ENCODE assay signal across 9 mouse cellular contexts in the genomic region with DNA sequence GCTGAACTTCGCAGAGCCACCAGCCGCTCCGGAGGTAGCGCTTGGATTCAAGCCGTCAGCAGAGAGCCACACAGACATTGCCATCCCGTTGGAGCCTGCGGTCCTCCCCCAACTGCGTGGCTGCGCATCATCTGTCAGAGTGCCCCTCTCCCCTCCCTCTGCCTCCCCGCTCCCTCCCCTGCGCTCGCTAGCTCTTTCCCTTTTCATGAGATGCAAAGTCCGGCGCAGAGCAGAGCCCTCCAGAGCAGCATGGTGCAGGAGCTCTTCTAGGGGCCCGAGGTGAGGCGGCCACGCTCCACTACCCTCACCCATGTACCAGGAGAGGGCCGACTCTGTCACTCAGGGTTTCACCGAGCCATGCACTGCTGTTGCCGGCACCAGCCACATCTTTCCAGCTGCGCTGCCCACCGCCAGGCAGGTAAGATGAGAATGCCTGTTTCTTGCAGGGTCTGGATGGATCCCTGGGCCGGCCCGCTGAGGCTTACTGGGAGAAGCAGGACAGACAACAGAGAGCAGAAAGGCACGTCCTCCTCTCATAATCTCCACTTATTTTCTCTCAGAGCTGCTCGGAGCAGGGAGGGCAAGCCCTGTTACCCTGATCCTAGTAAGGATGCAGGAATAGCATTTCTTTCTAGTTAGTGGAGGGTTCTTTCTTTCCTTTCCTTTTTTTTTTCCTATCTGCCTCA. TPM values are rescaled to one million over a fixed set of nuclear protein-coding genes. Genes with fewer than 3 reads are reported as not detected.
DNase-seq lines count a peak whose midpoint lies in the region; ATAC-seq and TF ChIP-seq lines count a peak whose summit lies in the region.
"Had no signal": no experiment of that assay in that cellular context is flagged by ENCODE, and none has a peak within 500 bp of the region (broad histone marks: within the 10 kb centered on the region; RNA-seq: fewer than 3 reads in every experiment).

Gene Rgs8, plus strand, starts transcription at position 88 of the 686 bp plus-strand sequence.

- no peaks in the 10 kb centered on the region for H3K9me3 ChIP-seq in heart, postnatal 0 days (replicated peaks; ENCODE audit: control insufficient read depth, low read length)
- H3K9me3 ChIP-seq in forebrain, embryonic 12.5 days, result no peaks in the 10 kb centered on the region
- no peaks in the 10 kb centered on the region for H3K9me3 ChIP-seq in midbrain, embryonic 16.5 days (replicated peaks; ENCODE audit: control insufficient read depth, low read length, poor library complexity, severe bottlenecking)

- H3K4me3 ChIP-seq in heart, postnatal 0 days (ENCODE audit: low read depth, low read length), result peak within 1 kb of the TSS; percentile 34
- peak within 1 kb of the TSS; percentile 46 for H3K4me3 ChIP-seq in forebrain, embryonic 12.5 days (replicated peaks)
- H3K4me3 ChIP-seq in midbrain, embryonic 16.5 days (ENCODE audit: low read depth, low read length), result peak within 1 kb of the TSS; percentile 51

- H3K36me3 ChIP-seq in heart, postnatal 0 days (replicated peaks; ENCODE audit: control insufficient read depth, insufficient read depth, low read length), result no peaks in the 10 kb centered on the region
- no peaks in the 10 kb centered on the region for H3K36me3 ChIP-seq in forebrain, embryonic 12.5 days (replicated peaks)
- no peaks in the 10 kb centered on the region for H3K36me3 ChIP-seq in midbrain, embryonic 16.5 days (ENCODE audit: control insufficient read depth, insufficient read depth, low read length)

- H3K4me1 ChIP-seq in heart, postnatal 0 days (ENCODE audit: control insufficient read depth, insufficient read depth), result peaks cover 11% of the 10 kb centered on the region
- peaks cover 39% of the 10 kb centered on the region for H3K4me1 ChIP-seq in forebrain, embryonic 12.5 days
- peaks cover 32% of the 10 kb centered on the region for H3K4me1 ChIP-seq in midbrain, embryonic 16.5 days (ENCODE audit: control insufficient read depth, insufficient read depth, low read length)

- ATAC-seq in heart, postnatal 0 days (ENCODE audit: insufficient read depth, low read depth), result peak; percentile 33; the same call in 1 of the 2 replicates
- ATAC-seq in forebrain, embryonic 12.5 days (ENCODE audit: low FRiP score), result peak; percentile 90
- ATAC-seq in midbrain, embryonic 16.5 days, result peak; percentile 86
- ATAC-seq: Patski had no signal

- no peak for TF ChIP-seq EP300 in heart, postnatal 0 days (IDR thresholded peaks at IDR 0.05; ENCODE audit: low read depth)

- no peak for TF ChIP-seq CTCF in heart, postnatal 0 days (IDR thresholded peaks at IDR 0.05; ENCODE audit: low read depth)

- no peak within 1 kb of the TSS for H3K9ac ChIP-seq in heart, postnatal 0 days (replicated peaks; ENCODE audit: low read depth, low read length)
- H3K9ac ChIP-seq in forebrain, embryonic 12.5 days, result peak within 1 kb of the TSS; percentile 56
- H3K9ac ChIP-seq in midbrain, embryonic 16.5 days (ENCODE audit: low read depth, low read length), result peak within 1 kb of the TSS; percentile 78

- H3K27ac ChIP-seq in heart, postnatal 0 days (ENCODE audit: low read depth), result no peak within 1 kb of the TSS
- peak within 1 kb of the TSS; percentile 73 for H3K27ac ChIP-seq in forebrain, embryonic 12.5 days
- H3K27ac ChIP-seq in midbrain, embryonic 16.5 days (ENCODE audit: low read length), result peak within 1 kb of the TSS; percentile 86

- 3% methylated on average over 26 of the region's 26 CpGs for WGBS in heart, postnatal 0 days
- WGBS in forebrain, embryonic 12.5 days, result 2% methylated on average over 26 of the region's 26 CpGs
- WGBS in midbrain, embryonic 16.5 days, result 1% methylated on average over 26 of the region's 26 CpGs

- peak within 1 kb of the TSS; percentile 59 for H3K4me2 ChIP-seq in heart, postnatal 0 days (ENCODE audit: low read depth, low read length)
- peak within 1 kb of the TSS; percentile 76 for H3K4me2 ChIP-seq in forebrain, embryonic 12.5 days
- peak within 1 kb of the TSS; percentile 73 for H3K4me2 ChIP-seq in midbrain, embryonic 16.5 days (ENCODE audit: low read length)

- DNase-seq in heart, postnatal 0 days (ENCODE audit: low spot score), result no peak
- DNase-seq in heart, adult 8-10 months (ENCODE audit: low spot score), result no peak
- DNase-seq in cerebellum, adult 11 months, result peak; percentile 68
- peak; percentile 51 to 57 for DNase-seq in layer of hippocampus, postnatal 36 days
- DNase-seq in urinary bladder, adult 18-20 months (ENCODE audit: low spot score in 2 of 2), result no peak
- DNase-seq in urinary bladder, postnatal 4 days (ENCODE audit: low spot score in 2 of 2), result no peak

- H3K27me3 ChIP-seq in heart, postnatal 0 days (ENCODE audit: control insufficient read depth, insufficient read depth, low read length), result peaks cover 33% of the 10 kb centered on the region
- 0 out of 2 replicates have a peak, but pooled peaks cover 21% of the 10 kb centered on the region for H3K27me3 ChIP-seq in forebrain, embryonic 12.5 days
- H3K27me3 ChIP-seq in midbrain, embryonic 16.5 days (ENCODE audit: control insufficient read depth, insufficient read depth, low read depth, low read length), result no peaks in the 10 kb centered on the region
- H3K27me3 ChIP-seq: Patski had no signal

RNA-seq across cellular contexts. Expression of gene Rgs8, which starts in this region (rescaled TPM):
- 0.08 TPM in 1 of 2 replicates, not detected in the other for total RNA-seq in heart, postnatal 0 days (2014; rRNA removed; ENCODE audit: low replicate concordance)
- polyA plus RNA-seq in heart, postnatal 0 days (2015; fragmentation: Nextera tagmentation; extraction: Ambion mirVana), result 0.03 and 0.05 TPM in 2 replicates
- total RNA-seq in heart, adult 8-10 months (2022), result not detected
- 24.3 and 25.1 TPM in 2 replicates for polyA plus RNA-seq in forebrain, embryonic 12.5 days (2016; fragmentation: Nextera tagmentation; extraction: Ambion mirVana)
- 10 to 100 TPM; 76.1 to 76.4 TPM for total RNA-seq in layer of hippocampus, postnatal 36 days (2021)
- polyA plus RNA-seq in midbrain, embryonic 16.5 days (2015; fragmentation: Nextera tagmentation; extraction: Ambion mirVana), result 47.1 and 49.1 TPM in 2 replicates

Comparison
In these comparisons a context has a peak if more than half of its experiments do, and no peak if none do; other contexts are left out.
1. RNA of gene Rgs8 (total RNA-seq): 76.1 to 76.4 TPM in layer of hippocampus, postnatal 36 days; not detected in heart, adult 8-10 months and 0.08 TPM in heart, postnatal 0 days; every median in the first group is over 10 times any median in the second.
2. RNA of gene Rgs8 (polyA plus RNA-seq): 47.1 to 49.1 TPM in midbrain, embryonic 16.5 days and 24.3 to 25.1 TPM in forebrain, embryonic 12.5 days; 0.03 to 0.05 TPM in heart, postnatal 0 days; every median in the first group is over 10 times any median in the second.
3. Peak in ATAC-seq, H3K4me3 ChIP-seq and H3K4me2 ChIP-seq in heart, postnatal 0 days; RNA of the gene not detected or under 1 TPM.
4. ATAC-seq: peak in every context shown above with its lines; median percentile 90 in forebrain, embryonic 12.5 days; 86 in midbrain, embryonic 16.5 days; 33 in heart, postnatal 0 days.
5. DNase-seq: peak in cerebellum, adult 11 months (single experiment) and layer of hippocampus, postnatal 36 days (2 of 2); none in heart, postnatal 0 days (single experiment), heart, adult 8-10 months (single experiment), urinary bladder, adult 18-20 months (0 of 2) and urinary bladder, postnatal 4 days (0 of 2).
6. Peak in every context shown above with its lines, with median percentiles within 50 percentile points of each other: H3K4me2 ChIP-seq and H3K4me3 ChIP-seq.